Mouse (Mus musculus) urinary bladder, postnatal 10 days (tissue): ENCODE data around the gene Lce3f.

Experiments
- DNase-seq: peaks from one replicate; pipeline ENCODE4 v3.0.0; 2022; ENCODE audit warnings: low spot score

Lce3f gene

DNA sequence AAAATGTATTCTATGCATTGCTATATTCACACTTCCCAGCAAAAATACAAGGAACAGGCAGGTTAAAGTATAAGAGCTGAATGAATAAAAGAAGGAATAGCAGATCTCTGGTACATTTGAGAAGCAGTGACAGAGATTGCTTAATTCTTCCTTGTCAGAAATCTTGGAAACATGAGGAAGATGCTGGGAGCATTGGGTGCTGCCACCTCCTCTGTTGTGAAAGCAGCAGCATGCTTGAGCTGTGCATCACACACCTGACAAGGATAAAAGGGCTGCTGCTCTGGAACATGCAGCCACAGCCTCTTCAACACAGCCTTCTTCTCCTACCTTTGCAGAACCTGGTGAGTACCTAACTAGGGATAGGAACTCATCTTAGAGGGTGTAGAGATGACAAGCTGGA is at the start of gene Lce3f:
Gene Lce3f, plus strand, starts transcription at position 301 of the 400 bp plus-strand sequence.
- DNase-seq: no peak

DNA sequence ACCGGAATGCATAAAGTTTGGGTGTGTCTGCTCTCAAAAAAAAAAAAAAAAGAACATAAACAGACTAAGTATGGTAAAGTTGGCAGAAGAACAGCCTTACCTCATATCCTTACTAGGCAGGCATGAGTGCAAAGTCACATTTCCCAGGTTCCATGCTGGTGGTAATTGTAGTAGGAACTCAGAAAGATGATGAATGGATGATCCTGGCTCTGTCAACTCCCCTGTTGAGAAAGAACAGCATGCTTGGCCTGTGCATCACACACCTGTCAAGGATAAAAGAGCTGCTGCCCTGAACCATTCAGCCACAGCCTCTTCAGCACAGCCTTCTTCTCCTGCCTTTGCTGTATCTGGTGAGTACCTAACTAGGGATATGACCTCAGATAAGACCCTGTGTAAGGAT is 47.8 kb upstream of the Lce3f start, which contains the start of gene Lce3c:
Gene Lce3c, plus strand, starts transcription at position 301 of the 400 bp plus-strand sequence.
- no peak for DNase-seq

DNA sequence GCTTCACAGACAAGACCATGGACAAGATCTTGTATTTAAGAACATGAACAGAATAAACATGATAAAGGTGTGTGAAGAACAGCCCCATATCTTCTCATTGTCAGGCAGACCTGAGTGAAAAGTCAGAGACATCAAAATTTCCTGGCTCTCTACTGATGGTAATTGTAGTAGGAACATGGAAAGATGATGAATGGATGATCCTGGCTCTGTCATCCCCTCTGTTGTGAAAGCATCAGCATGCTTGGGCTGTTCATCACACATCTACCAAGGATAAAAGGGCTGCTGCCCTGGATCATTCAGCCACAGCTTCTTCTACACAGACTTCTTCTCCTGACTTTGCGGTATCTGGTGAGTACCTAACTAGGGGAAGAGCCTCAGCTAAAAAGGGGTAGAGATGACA is 34.9 kb upstream of the Lce3f start, which contains the start of gene Lce3d:
Gene Lce3d, plus strand, starts transcription at position 301 of the 400 bp plus-strand sequence.
- DNase-seq: no peak

DNA sequence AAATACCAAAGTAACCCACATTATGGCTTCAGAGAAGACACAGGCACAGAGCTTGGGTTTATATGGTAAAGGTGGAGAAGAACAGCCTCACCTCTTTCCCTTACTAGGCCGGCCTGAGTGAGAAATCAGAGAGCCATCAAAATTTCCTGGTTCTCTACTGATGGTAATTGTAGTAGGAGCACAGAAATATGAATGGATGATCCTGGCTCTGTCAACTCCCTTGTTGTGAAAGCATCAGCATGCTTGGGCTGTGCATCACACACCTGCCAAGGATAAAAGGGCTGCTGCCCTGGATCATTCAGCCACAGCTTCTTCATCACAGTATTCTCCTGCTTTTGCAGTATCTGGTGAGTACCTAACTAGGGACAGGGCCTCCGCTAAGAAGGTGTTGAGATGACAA is 25.3 kb upstream of the Lce3f start, which contains the start of gene Lce3e:
Gene Lce3e, plus strand, starts transcription at position 301 of the 400 bp plus-strand sequence.
- DNase-seq: no peak

DNA sequence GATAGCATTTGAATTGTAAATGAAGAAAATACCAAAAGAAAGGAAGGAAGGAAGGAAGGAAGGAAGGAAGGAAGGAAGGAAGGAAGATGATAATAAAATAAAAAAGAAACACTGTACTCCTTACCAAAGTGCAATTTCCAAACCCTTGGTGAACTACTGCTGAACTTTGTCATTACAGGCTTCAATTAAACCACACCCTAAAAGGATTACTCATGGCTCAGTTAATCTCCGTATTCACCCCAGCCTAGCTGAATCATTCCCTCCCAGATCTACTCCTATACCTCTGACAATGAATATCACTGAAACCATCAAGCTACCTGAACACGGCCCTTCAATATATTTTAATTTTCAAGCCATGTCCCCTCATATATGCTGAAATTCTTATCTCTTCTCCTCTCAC is 13.5 kb upstream of the Lce3f start:
- no peak for DNase-seq

DNA sequence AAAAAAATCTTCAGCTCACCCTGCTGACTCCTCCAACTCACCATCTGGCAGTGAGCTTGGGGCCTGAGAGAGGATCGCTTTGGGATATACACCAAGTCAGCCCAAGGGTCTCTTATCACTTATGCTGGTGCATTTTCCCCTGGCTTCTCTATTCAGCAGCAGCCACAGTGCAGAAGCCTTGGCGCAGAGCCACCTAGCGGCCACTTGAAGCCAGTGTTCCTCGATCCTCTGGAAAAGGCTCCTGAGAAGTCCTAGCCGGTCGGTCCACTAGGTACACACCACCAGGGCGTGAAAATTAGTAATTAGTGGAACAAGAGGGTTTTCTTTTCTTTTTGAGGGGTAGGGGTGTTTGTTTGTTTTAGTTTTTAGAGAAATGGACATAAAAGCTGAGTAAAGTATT is 6.7 kb downstream of the Lce3f start:
- DNase-seq: peak; percentile 15

DNA sequence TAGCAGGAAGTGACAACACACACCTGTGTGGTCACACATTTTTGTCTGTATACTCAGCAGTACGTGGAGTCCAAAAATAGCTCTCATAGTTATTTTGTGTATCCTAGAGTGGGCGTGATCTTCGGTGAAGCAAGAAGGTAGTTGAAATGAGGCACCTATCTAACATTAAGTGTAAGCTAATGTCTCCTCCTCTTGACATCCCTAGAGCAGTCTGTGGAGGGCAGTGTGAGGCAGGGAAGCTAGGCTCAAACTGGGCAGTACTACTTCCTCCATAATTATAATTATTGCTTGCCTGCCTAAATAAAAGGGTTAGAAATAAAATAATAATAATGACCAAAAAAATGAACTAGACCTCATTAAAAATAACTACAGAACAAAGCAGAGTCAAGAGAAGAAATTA is 8.6 kb downstream of the Lce3f start:
- no peak for DNase-seq

DNA sequence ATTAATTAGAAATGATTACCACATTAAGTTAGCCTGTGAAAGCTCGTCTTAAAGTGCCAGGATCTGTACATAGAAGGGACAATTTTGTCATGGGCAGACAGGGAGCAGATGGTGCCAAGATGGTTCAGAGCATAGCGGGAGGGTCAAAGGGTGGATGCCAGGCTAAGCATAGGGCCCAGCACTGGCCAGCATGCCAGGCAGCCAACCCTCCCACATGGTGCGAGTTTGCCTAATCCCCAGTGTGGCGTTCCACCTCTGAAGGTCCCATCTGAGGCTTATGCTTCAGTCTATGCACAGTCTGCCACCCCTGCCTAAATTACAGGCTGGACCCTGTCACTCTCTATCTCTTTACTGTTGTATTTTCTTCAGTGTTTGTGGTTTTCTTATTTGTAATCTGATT is 10.8 kb downstream of the Lce3f start:
- no peak for DNase-seq

DNA sequence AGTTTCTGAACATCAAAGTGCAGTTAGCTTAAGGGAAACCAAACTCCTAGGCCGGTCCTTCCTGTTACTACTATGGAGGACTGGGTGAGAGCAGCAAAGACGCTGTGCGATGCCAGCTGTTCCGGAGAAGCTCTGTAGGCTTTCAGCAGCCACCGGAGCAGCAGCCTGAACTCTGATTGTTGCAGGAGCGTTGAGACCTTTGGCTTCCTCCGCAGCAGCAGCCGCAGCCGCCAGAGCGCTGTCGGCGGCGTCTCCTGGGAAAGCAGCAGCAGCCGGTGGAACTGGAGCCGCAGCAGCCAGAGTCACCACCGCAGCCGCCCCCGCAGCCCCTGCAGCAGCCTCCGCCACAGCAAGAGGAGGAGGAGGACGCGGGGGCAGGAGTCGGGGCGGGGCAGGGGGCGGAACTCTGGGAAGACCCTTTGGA is 22.4 kb downstream of the Lce3f start:
- DNase-seq: no peak

DNA sequence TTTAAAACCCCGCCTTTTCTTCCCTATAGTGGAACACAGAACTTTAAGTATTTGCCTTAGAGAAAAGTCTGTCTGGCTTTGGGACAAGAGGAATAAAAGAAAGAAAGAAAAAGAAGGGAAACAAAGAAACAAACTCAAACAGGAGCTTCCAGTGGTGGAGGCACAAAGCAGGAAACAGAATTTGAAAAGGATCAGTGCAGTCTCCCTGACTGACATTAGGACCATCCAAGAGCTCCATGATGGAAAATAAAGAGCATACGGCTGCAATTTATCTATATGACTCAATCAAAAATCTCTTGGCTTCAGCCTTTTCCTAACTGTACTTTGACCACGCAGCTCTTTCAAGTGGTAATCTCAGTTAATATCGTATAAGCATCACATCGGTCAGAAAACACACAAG is 22.8 kb downstream of the Lce3f start:
- DNase-seq: no peak

DNA sequence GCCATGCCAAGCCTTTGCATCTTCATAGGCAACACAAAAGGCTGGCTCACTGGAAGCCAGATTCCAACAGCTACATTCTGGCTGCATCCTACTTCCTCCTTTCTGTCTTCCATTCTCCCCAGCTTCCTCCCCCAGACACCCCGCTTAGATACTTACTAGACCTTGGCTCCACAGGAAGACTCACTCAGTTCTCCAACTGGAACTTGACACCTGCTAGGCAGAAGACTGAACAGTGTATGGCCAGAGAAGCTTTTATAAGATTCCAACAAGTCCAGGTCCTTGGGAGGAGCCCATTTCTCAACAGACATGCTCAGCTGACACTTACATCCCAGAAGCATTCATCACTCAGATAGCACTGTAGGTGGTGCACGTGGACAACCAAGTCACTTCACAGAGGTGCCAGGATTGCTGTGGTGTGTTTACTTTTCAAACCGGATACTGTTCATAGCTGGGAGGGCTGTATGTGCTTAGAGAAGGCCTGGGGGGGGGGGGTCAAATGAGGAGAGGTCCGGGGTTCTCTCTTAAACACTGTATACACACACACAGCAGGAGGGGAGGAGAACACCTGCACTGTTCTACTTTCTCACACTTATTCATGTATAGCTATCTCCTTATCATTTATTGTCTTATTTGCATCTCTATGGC is 23.6 kb downstream of the Lce3f start, which contains the start of gene Crct1:
Gene Crct1, minus strand, starts transcription at position 228 of the 645 bp plus-strand sequence.
- no peak for DNase-seq

DNA sequence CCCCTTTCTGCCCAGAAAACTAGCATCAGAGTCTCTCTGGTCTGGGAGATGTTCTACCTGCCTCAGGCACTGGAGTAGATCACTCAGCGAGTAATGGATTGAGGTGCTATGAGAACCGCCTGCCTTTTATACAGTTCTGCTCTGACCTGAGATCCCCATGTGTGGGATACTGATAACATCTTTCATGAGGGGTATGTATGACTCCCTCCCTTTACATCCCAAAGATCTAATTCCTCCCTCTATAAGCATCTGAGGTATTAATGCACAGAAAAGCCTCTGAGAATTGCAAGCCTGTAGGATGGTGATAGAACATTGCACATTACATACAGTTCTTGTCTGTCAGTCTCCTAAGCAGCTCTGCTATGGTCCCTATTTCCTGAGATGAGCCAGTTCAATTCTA is 26.9 kb downstream of the Lce3f start, which contains the start of gene Lce1m:
Gene Lce1m, minus strand, starts transcription at position 101 of the 400 bp plus-strand sequence.
- DNase-seq: no peak

DNA sequence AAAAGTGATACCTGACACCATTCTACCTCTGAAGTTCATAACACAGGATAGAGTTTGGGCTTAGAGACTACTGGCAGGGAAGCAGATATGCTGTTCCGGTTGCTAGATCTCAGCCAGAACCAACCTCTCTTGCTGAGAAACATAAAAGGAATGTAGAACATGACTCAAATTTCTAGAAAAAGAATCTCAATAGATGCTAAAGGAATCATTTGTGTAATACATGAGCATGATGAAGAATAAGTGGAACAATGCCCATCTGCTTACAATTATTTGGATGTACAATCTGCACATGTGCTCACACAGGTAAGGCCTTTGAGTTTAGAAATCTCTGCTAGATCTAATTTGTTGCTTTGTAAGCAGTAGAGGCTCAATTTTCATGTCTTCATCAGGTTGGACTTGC is 29.1 kb downstream of the Lce3f start:
- no peak for DNase-seq

DNA sequence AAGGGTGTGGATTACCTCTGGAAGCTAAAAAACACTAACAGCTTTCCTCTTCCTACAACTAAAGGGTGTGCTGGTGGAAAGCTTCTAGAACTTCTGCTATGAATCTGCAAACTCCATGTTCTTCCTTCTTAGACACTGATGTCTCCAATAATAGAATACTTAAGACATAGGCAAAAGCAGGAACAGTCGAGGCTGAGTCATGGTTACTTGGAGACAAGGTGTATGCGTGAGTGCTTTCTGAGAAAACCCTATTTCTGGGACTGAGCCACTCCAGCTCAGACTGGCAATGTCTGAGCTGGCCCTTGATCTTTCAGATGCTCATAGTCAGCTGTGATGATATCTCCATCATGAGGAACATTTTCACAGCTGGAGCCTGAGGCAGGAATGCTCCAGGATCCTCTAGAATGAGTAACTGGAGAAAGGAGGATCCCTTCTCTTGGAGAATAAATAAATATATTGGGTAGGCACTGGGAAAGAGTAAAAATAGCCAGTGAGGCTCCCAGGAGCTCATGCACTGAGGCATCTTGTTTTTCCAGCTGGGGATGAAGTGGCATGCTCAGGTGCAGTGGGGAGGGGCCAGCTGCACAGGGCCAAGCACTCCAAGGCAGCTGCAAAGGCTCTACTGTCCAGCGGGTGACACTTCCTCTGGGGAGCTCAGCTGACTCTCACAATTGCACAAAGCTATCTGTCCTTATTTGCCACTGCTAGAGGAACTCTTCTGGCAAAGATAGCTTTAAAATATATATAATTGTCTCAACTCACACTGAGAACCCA is 31.6 kb downstream of the Lce3f start:
- DNase-seq: no peak

DNA sequence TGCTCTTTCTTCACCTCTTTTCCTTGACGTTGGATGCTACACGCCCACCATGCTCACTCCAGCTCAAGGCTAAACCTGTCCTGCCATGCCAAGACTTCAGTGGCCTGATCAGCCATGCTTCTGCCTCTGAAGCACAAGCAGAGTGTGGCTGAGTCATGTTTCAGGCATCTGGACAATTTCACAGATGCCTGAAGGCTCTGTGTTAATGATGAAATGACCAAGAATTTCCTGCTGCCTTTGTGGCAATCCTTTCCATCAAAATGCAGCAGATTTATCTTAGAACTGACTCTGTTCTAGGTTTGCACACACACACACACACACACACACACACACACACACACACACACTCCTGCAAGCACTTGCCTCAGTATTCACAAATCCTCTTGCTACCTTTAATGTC is 33.5 kb downstream of the Lce3f start:
- DNase-seq: no peak

DNA sequence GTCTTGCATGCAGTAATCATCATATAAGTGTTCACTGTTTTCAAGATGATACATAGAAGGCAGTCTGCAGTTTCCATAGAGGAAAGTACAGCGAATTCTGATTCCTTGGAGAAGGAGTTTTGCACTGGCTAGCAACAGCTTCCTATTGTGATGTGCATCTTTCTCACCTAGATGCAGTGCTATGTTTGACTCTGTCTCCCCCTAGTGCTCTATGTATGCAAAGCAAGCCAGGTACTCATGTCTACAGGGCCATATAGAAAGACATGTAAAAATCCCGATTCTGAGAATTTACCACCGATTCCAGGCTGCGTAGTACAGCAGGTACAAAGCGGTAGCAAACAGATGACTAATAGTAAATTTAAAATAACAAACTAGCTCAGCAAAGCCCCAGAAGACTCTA is 39.4 kb downstream of the Lce3f start:
- no peak for DNase-seq
